Mouse (Mus musculus) activated CD4-positive, CD25-positive, alpha-beta regulatory T cell, adult 4 months (primary cell): ENCODE data around the gene Zcchc8. TPM values are rescaled to one million over a fixed set of nuclear protein-coding genes. Genes with fewer than 3 reads are reported as not detected.

Source experiments
- ATAC-seq: one replicate; pipeline ENCODE4 v1.8.0; 2017
- polyA plus RNA-seq, 2 experiments: library from polyadenylated mRNA; unstranded; fragments of 100-300 nt; shearing (Covaris generic); gene quantifications; one replicate each; pipeline ENCODE4 v1.2.1; 2017

The Zcchc8 gene
- polyA plus RNA-seq, 2 experiments from 2014 or later, result 55.2 to 55.4 TPM

GRCm38 (mm10) chr5:123683377-123684220 is 37.3 kb downstream of the Zcchc8 start:
- peak; percentile 44 for ATAC-seq

GRCm38 (mm10) chr5:123683043-123683376 is 37.9 kb downstream of the Zcchc8 start:
- no peak for ATAC-seq

GRCm38 (mm10) chr5:123682372-123682771 is 38.5 kb downstream of the Zcchc8 start:
- peak; percentile 67 for ATAC-seq

- ATAC-seq, result no peak
These were observed 41.2 kb downstream of the Zcchc8 start for GRCm38 (mm10) chr5:123679546-123680263.

- no peak for ATAC-seq
These were observed 41.8 kb downstream of the Zcchc8 start for GRCm38 (mm10) chr5:123679106-123679505.

- ATAC-seq, result no peak
These were observed 45.2 kb downstream of the Zcchc8 start for GRCm38 (mm10) chr5:123675717-123676116.

- no peak for ATAC-seq
These were observed 45.7 kb downstream of the Zcchc8 start for GRCm38 (mm10) chr5:123675221-123675620.

- no peak for ATAC-seq
These were observed 49.5 kb downstream of the Zcchc8 start for GRCm38 (mm10) chr5:123671473-123671820.

- no peak for ATAC-seq
These were observed 50.0 kb downstream of the Zcchc8 start for GRCm38 (mm10) chr5:123670800-123671472.

GRCm38 (mm10) chr5:123669991-123670799 is 50.7 kb downstream of the Zcchc8 start:
- ATAC-seq, result no peak

- no peak for ATAC-seq
These were observed 53.0 kb downstream of the Zcchc8 start for GRCm38 (mm10) chr5:123667915-123668314.

- ATAC-seq, result no peak
These were observed 54.9 kb downstream of the Zcchc8 start for GRCm38 (mm10) chr5:123665956-123666355.

GRCm38 (mm10) chr5:123664329-123664728 is 56.6 kb downstream of the Zcchc8 start:
- ATAC-seq, result no peak

GRCm38 (mm10) chr5:123662059-123662458 is 58.8 kb downstream of the Zcchc8 start:
- no peak for ATAC-seq

GRCm38 (mm10) chr5:123661602-123662001 is 59.3 kb downstream of the Zcchc8 start:
- ATAC-seq, result no peak

- no peak for ATAC-seq
These were observed 63.2 kb downstream of the Zcchc8 start for GRCm38 (mm10) chr5:123657651-123658050.

GRCm38 (mm10) chr5:123654937-123655336 is 66.0 kb downstream of the Zcchc8 start:
- no peak for ATAC-seq

GRCm38 (mm10) chr5:123653287-123653801 is 67.6 kb downstream of the Zcchc8 start:
- ATAC-seq, result no peak

GRCm38 (mm10) chr5:123650825-123651224 is 70.1 kb downstream of the Zcchc8 start:
- no peak for ATAC-seq
